Mouse (Mus musculus) brain, embryonic 14.5 days (tissue): ENCODE data around the gene Pogk. TPM values are rescaled to one million over a fixed set of nuclear protein-coding genes. Genes with fewer than 3 reads are reported as not detected.

ENCODE experiments used
- DNase-seq: peaks from one replicate; pipeline ENCODE4 v3.0.0-alpha.2; 2011; ENCODE audit warnings: low read depth
- CTCF ChIP-seq: fragments of 200-500 bp; IDR thresholded peaks from 2 replicates; pipeline ENCODE4 v1.5.1; 2012; ENCODE audit warnings: inconsistent platforms, mild to moderate bottlenecking, moderate library complexity, borderline replicate concordance; ENCODE audit not compliant: insufficient read depth, insufficient read length; ENCODE audit errors: extremely low read depth
- POLR2A ChIP-seq: fragments of 200-500 bp; IDR thresholded peaks from 2 replicates; pipeline ENCODE4 v1.6.1; 2012; ENCODE audit warnings: mild to moderate bottlenecking, inconsistent platforms, borderline replicate concordance; ENCODE audit not compliant: poor library complexity, insufficient read depth, insufficient read length, severe bottlenecking; ENCODE audit errors: extremely low read depth
- polyA plus RNA-seq: library from polyadenylated mRNA; depleted of rRNA; stranded (reverse); fragments of >200 nt; gene quantifications from 2 replicates; pipeline ENCODE4 v1.2.3, GENCODE M21; 2012; rRNA removed

Gene Pogk
- polyA plus RNA-seq, 1 experiment, result 61.5 TPM

DNA sequence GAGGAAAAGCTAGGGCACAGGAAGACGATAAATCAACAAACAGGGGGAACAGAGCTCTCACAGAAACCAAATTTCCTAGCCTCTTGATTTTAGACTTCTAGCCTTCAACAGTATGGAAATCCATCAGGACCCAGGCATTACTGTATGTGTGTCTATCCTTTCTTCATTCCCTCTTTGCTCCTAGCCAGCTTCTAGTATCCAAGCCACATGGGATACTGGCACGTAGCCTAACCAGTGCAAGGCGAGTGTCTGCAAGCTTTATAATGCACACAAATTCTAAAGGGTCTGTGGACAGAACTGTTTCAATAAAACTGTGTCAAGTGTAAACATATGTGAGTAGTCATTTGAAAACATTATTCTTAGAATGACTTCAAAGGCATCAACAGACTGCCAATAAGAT, 47.0 kb downstream of the Pogk start:
- TF ChIP-seq CTCF, result no peak
- TF ChIP-seq POLR2A, result no peak
- no peak for DNase-seq

DNA sequence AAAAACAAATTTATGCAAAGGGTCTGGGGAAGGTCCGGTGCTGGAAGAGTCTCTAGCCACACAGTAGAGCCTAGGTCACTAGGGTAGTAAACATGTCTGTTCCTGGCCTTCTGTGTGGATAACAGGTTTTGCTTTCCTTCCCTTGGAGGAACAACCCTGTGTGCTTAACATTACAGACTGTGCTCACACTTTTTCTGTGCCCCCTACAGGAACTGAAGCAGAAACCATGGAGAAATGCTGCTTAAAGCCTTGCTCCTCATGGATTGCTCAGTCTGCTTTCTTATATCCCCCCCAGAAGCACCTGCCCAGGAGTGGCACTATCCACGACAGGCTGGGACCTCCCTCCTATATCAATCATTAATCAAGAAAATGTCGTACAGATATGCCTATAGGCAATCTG, 47.8 kb downstream of the Pogk start:
- TF ChIP-seq CTCF (peak; percentile 8; the same call in 1 of the 2 replicates), POLR2A (no peak)
- no peak for DNase-seq

GRCm38 (mm10) chr1:166360896-166361295, 48.8 kb downstream of the Pogk start:
- no peak for DNase-seq
- no peak for TF ChIP-seq POLR2A
- TF ChIP-seq CTCF, result no peak

GRCm38 (mm10) chr1:166360157-166360855, 49.4 kb downstream of the Pogk start:
- DNase-seq, result peak; percentile 90
- TF ChIP-seq POLR2A (no peak), CTCF (peak; percentile 93)

- DNase-seq, result no peak
- TF ChIP-seq POLR2A, result no peak
- no peak for TF ChIP-seq CTCF
These were observed 59.9 kb downstream of the Pogk start for GRCm38 (mm10) chr1:166349751-166350150.

DNA sequence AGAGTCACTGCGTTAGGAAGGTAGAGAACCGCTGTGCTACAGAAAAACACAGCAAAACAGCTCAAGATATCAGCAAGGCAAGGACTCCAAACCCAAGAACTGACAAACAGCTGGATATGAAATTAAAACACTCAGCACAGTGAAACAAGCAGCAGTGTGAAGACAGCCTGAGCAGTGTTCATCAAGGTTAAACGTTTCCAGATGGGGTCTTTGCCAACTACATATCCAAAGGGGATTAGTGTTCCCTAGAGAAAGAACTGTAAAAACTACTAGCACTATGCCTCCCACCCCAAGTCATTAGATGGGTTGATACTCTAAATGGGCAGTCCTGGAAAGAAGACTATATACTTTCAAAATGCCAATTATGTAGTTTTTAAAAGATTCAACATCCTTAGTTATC, 60.3 kb downstream of the Pogk start:
- no peak for DNase-seq

DNA sequence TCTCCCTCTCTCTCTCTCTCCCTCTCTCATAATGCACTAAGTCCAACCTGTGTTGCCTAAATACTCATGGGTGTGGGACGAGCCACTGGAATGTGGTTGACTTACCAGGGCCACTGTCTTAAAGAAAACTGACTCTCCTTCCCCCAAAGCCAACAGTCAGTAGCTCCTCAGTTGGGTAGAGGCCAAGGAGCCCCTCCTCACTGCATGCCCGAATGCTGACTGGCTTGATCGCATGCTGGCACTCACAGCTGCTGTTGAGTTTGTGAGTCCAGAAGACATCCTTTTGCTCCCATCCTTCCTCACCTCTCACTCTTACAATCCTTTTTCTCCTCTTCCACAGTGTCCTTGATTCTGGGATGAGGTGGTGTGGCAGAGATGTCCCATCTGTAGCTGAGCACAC, 62.8 kb downstream of the Pogk start:
- DNase-seq, result no peak
- TF ChIP-seq CTCF, result no peak
- no peak for TF ChIP-seq POLR2A

More for the DNA sequence above, 60.3 kb downstream of the Pogk start:
- TF ChIP-seq POLR2A, result no peak
- TF ChIP-seq CTCF, result no peak

GRCm38 (mm10) chr1:166345602-166346001, 64.1 kb downstream of the Pogk start:
- DNase-seq, result no peak
- TF ChIP-seq POLR2A (no peak), CTCF (no peak)

GRCm38 (mm10) chr1:166344300-166345077, 65.2 kb downstream of the Pogk start:
- peak; percentile 84 for DNase-seq
- no peak for TF ChIP-seq CTCF
- no peak for TF ChIP-seq POLR2A

DNA sequence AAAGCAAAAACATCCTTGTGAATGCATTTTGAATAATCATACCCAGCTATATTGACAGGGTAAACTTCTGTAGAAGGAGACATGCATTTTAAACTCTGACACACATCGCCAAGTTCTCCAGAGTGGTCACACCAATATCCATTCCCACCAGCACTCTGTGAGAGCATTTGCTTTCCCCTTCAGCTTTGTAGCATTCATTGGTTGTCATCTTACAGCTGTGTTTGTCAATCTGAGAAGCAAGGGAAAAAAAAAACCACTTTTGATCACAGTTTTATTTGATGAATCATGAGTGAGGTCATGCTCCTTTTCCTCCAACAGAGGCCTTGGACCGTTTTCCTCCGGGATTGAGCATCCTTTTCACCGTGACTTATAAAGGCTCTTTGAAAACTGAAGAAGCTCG, 66.1 kb downstream of the Pogk start:
- no peak for TF ChIP-seq POLR2A
- no peak for TF ChIP-seq CTCF
- no peak for DNase-seq

- TF ChIP-seq POLR2A, result no peak
- no peak for TF ChIP-seq CTCF
These were observed 67.1 kb downstream of the Pogk start for GRCm38 (mm10) chr1:166342539-166342938.

DNA sequence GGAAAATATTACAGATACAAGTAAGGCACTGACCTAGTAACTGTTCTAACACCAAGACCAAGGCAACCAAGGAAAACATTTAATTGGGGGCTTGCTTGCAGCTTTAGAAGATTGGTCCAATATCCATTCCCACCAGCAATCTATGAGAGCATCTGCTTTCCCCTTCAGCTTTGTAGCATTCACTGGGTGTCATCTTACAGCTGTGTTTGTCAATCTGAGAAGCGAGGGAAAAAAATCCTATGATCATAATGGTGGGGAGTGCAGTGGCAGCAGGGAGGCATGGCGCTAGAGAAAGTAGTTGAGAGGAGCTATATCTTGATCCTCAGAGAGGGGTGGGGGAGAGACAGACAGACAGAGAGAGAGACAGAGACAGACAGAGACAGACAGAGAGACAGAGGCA, 67.6 kb downstream of the Pogk start:
- DNase-seq, result no peak
- TF ChIP-seq POLR2A (no peak), CTCF (no peak)

More at GRCm38 (mm10) chr1:166342539-166342938, 67.1 kb downstream of the Pogk start:
- DNase-seq, result no peak

GRCm38 (mm10) chr1:166339110-166339509, 70.6 kb downstream of the Pogk start:
- TF ChIP-seq CTCF (no peak), POLR2A (no peak)
- DNase-seq, result no peak

Other genes starting within 250 kb of the Pogk start
- 0.05 and 0.08 TPM in 2 replicates for gene Mael, start 171.1 kb downstream of the Pogk start, polyA plus RNA-seq
- 4.0 and 7.5 TPM in 2 replicates for gene Ildr2, start 155.7 kb downstream of the Pogk start, polyA plus RNA-seq
- gene Tada1, start 30.8 kb downstream of the Pogk start, polyA plus RNA-seq, result 69.1 and 75.5 TPM in 2 replicates
- gene Gm4846, start 87.7 kb upstream of the Pogk start, polyA plus RNA-seq, result 0.05 TPM in 1 of 2 replicates, not detected in the other
- not detected in 2 replicates for gene Gm4847, start 237.8 kb upstream of the Pogk start, polyA plus RNA-seq